Mouse (Mus musculus) urinary bladder, postnatal 10 days (tissue): ENCODE results near the gene Unc13d.
"Not testable (repeated sequence)": the region's sequence is repeated elsewhere in the genome, so short reads cannot be mapped to it uniquely, and the experiment has no call there.

Source experiments
- DNase-seq: peaks from one replicate; pipeline ENCODE4 v3.0.0; 2022; ENCODE audit warnings: low spot score

The Unc13d gene

GRCm38 (mm10) chr11:116021328-116022220 lies 56.2 kb downstream of the Unc13d start:
- no peak for DNase-seq

- no peak for DNase-seq
These were observed 57.2 kb downstream of the Unc13d start for GRCm38 (mm10) chr11:116020519-116020922.

GRCm38 (mm10) chr11:116019976-116020411 lies 57.8 kb downstream of the Unc13d start:
- no peak for DNase-seq

GRCm38 (mm10) chr11:116019360-116019791 lies 58.4 kb downstream of the Unc13d start:
- no peak for DNase-seq

GRCm38 (mm10) chr11:116018867-116019266 lies 58.9 kb downstream of the Unc13d start:
- not testable (repeated sequence) for DNase-seq

GRCm38 (mm10) chr11:116018106-116018505 lies 59.7 kb downstream of the Unc13d start:
- DNase-seq, result no peak

- DNase-seq, result no peak
These were observed 62.9 kb downstream of the Unc13d start for GRCm38 (mm10) chr11:116014821-116015220.

- DNase-seq, result peak; percentile 62
These were observed 65.4 kb downstream of the Unc13d start, which contains the start of gene Galk1 for GRCm38 (mm10) chr11:116012262-116012947. Gene Galk1, minus strand, starts transcription at chr11:116012719.
